30 mouse cellular contexts compared by ENCODE assay signal in the genomic region with DNA sequence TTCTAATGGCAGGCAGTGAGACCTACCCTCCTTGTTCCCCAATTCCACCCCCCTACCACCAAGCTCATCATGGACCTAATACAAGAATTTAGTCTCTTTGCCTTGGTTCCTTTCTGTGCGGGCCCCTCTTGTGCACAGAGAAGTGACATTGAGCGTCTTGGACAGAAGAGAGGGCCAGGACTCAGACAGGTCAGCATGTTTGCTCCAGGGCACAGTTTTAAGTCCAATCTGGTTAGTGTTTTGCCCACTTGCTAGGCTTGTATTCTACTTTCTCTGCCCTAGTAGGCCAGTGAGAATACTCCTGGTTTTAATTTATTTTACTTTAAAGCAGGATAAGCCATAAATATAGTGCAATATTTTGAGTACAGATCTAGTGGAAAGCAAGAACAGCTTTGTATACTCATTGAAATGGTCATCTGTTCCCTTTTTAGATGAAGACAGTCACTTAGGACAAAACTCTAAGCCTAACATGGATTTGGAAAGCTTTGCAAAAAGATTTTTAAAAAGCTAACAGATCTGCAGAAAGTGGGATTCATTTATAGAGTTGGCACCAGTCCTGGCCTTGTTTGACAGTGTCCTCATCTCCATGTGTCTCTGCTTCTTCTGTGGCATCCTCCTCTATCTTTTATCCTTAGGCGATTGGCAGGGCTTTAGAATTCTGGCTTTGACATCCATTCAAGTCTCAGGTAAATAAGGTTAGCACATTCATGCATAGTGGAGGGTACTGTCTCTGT. TPM values are rescaled to one million over a fixed set of nuclear protein-coding genes. Genes with fewer than 3 reads are reported as not detected.
DNase-seq lines count a peak whose midpoint lies in the region; ATAC-seq lines count a peak whose summit lies in the region.
"Had no signal": no experiment of that assay in that cellular context is flagged by ENCODE, and none has a peak within 500 bp of the region (broad histone marks: within the 10 kb centered on the region; RNA-seq: fewer than 3 reads in every experiment).

No protein-coding gene starts in this region.

- no peaks in the 10 kb centered on the region for H3K9me3 ChIP-seq in kidney, embryonic 15.5 days (replicated peaks)
- H3K9me3 ChIP-seq: embryonic facial prominence, embryonic 10.5 days; heart, embryonic 13.5 days; limb, embryonic 12.5 days; neural tube, embryonic 13.5 days had no signal

- peaks cover 12% of the 10 kb centered on the region; the same call in 1 of the 2 replicates for H3K4me1 ChIP-seq in kidney, embryonic 15.5 days
- H3K4me1 ChIP-seq: embryonic facial prominence, embryonic 10.5 days; heart, embryonic 13.5 days; limb, embryonic 12.5 days; neural tube, embryonic 13.5 days had no signal

- intact Hi-C loops in left cerebral cortex, postnatal 25 days (cut with DNase I) = loop anchor here (2.0 to 5.0 kb wide), 2 partner anchors 37 to 53 kb away; no protein-coding TSS in a partner anchor

- no peaks in the 10 kb centered on the region for H3K27me3 ChIP-seq in kidney, embryonic 15.5 days
- H3K27me3 ChIP-seq: heart, embryonic 13.5 days; limb, embryonic 12.5 days; neural tube, embryonic 13.5 days had no signal

- no peak overlapping the region for H3K27ac ChIP-seq in kidney, embryonic 15.5 days
- H3K27ac ChIP-seq: embryonic facial prominence, embryonic 10.5 days; heart, embryonic 13.5 days; hindbrain, postnatal 0 days; limb, embryonic 12.5 days; macrophage; neural tube, embryonic 13.5 days had no signal

- WGBS in kidney, embryonic 15.5 days = 82% methylated on average over 3 of the region's 3 CpGs

- no peak overlapping the region for H3K4me2 ChIP-seq in kidney, embryonic 15.5 days
- H3K4me2 ChIP-seq: heart, embryonic 13.5 days; limb, embryonic 12.5 days; liver, embryonic 11.5 days; neural tube, embryonic 13.5 days had no signal

- no peak for ATAC-seq in kidney, embryonic 15.5 days (replicated peaks; ENCODE audit: low FRiP score)
- ATAC-seq: CD4-positive, CD25-positive, alpha-beta regulatory T cell, adult 4 months; hindbrain, postnatal 0 days; intestine, embryonic 16.5 days; liver, postnatal 0 days; lung, postnatal 0 days; midbrain, embryonic 16.5 days had no signal

- peak; percentile 49 to 77 for DNase-seq in frontal cortex, adult 2 months (ENCODE audit: extremely low spot score in 1 of 2, low spot score in 1 of 2)
- no peak for DNase-seq in frontal cortex, postnatal 14 days (ENCODE audit: low spot score in 2 of 2)
- peak; percentile 43 to 57 for DNase-seq in kidney, postnatal 36 days
- DNase-seq in brain, adult 2 months (ENCODE audit: low read depth, low spot score) = peak; percentile 84
- peak; percentile 15 to 89 for DNase-seq in left cerebral cortex, postnatal 25 days (ENCODE audit: low spot score in 2 of 2)
- DNase-seq in heart, adult 9 months (ENCODE audit: low spot score in 2 of 2) = no peak
- DNase-seq in urinary bladder, postnatal 25 days (ENCODE audit: low spot score) = no peak
- DNase-seq: adrenal gland, postnatal 36 days; cerebellum, adult 11 months; cerebellum, postnatal 10 days; gastrocnemius, postnatal 14 days; heart, adult 18-20 months; heart, postnatal 14 days; liver, postnatal 0 days; thymus, postnatal 4 days had no signal

- H3K9ac ChIP-seq in kidney, embryonic 15.5 days = no peak overlapping the region
- H3K9ac ChIP-seq: heart, embryonic 13.5 days; limb, embryonic 12.5 days; liver, postnatal 0 days; neural tube, embryonic 13.5 days had no signal

- H3K36me3 ChIP-seq in kidney, embryonic 15.5 days = no peaks in the 10 kb centered on the region
- H3K36me3 ChIP-seq: embryonic facial prominence, embryonic 10.5 days; heart, embryonic 13.5 days; limb, embryonic 12.5 days; neural tube, embryonic 13.5 days had no signal

- H3K4me3 ChIP-seq in kidney, embryonic 15.5 days (replicated peaks) = no peak overlapping the region
- H3K4me3 ChIP-seq: embryonic facial prominence, embryonic 10.5 days; heart, embryonic 13.5 days; limb, embryonic 12.5 days; myocyte; neural tube, embryonic 13.5 days had no signal

RNA-seq across cellular contexts. Expression of a gene that starts 8.2 kb away (rescaled TPM):
- 3.4 and 3.7 TPM in 2 replicates for polyA plus RNA-seq in frontal cortex, adult 2 months (2012; rRNA removed)
- polyA plus RNA-seq in kidney, embryonic 15.5 days (2015; fragmentation: Nextera tagmentation; extraction: Ambion mirVana) = 8.0 and 9.1 TPM in 2 replicates
- 10 to 100 TPM; 29.7 to 32.2 TPM for total RNA-seq in left cerebral cortex, postnatal 25 days (2021)

RNA-seq across cellular contexts. Expression of a gene that starts 50.2 kb away (rescaled TPM):
- polyA plus RNA-seq in frontal cortex, adult 2 months (2012; rRNA removed) = not detected in 2 replicates
- not detected in 2 replicates for polyA plus RNA-seq in kidney, embryonic 15.5 days (2015; fragmentation: Nextera tagmentation; extraction: Ambion mirVana)
- not detected for total RNA-seq in left cerebral cortex, postnatal 25 days (2021)
- total RNA-seq: adrenal gland, postnatal 36 days; gastrocnemius, postnatal 14 days; heart, adult 18-20 months; heart, postnatal 14 days; hindbrain, postnatal 0 days; layer of hippocampus, adult 18-20 months had no signal
- polyA plus RNA-seq: CD4-positive, CD25-positive, alpha-beta regulatory T cell, adult 4 months; heart, embryonic 13.5 days; hindbrain, embryonic 11.5 days; hindbrain, postnatal 0 days; intestine, embryonic 16.5 days; limb, embryonic 12.5 days; liver, embryonic 11.5 days; liver, postnatal 0 days; lung, postnatal 0 days; macrophage; midbrain, embryonic 16.5 days; myocyte; neural tube, embryonic 13.5 days had no signal

Comparison
In these comparisons a context has a peak if more than half of its experiments do, and no peak if none do; other contexts are left out.
1. DNase-seq: peak in frontal cortex, adult 2 months (2 of 2), kidney, postnatal 36 days (2 of 2), brain, adult 2 months (single experiment) and left cerebral cortex, postnatal 25 days (2 of 2); none in frontal cortex, postnatal 14 days (0 of 2), heart, adult 9 months (0 of 2) and urinary bladder, postnatal 25 days (single experiment).